Mouse (Mus musculus) thymus, postnatal 36 days (tissue): ENCODE data around the gene Fbxo30.
"Not testable (repeated sequence)": the region's sequence is repeated elsewhere in the genome, so short reads cannot be mapped to it uniquely, and the experiment has no call there.

Experiments
- DNase-seq, 2 experiments: peaks; one replicate each; pipeline ENCODE4 v3.0.0; 2022; ENCODE audit warnings: mixed read lengths in 2 of 2

Fbxo30 gene

GRCm38 (mm10) chr10:11280578-11281463 is at the start of gene Fbxo30:
TSS of gene Fbxo30 (plus strand) at chr10:11281330.
- peak; percentile 87 to 89 for DNase-seq

- DNase-seq: no peak
Observed at GRCm38 (mm10) chr10:11233208-11233607, 47.9 kb upstream of the Fbxo30 start.

GRCm38 (mm10) chr10:11242988-11243387 is 38.1 kb upstream of the Fbxo30 start:
- not testable (repeated sequence) for DNase-seq

GRCm38 (mm10) chr10:11248210-11248609 is 32.9 kb upstream of the Fbxo30 start:
- no peak for DNase-seq

- no peak for DNase-seq
Observed at GRCm38 (mm10) chr10:11250247-11250997, 30.7 kb upstream of the Fbxo30 start.

- not testable (repeated sequence) for DNase-seq
Observed at GRCm38 (mm10) chr10:11253581-11253980, 27.5 kb upstream of the Fbxo30 start.

GRCm38 (mm10) chr10:11260119-11260518 is 21.0 kb upstream of the Fbxo30 start:
- DNase-seq: no peak

- not testable (repeated sequence) for DNase-seq
Observed at GRCm38 (mm10) chr10:11262292-11262691, 18.8 kb upstream of the Fbxo30 start.

GRCm38 (mm10) chr10:11263795-11264194 is 17.3 kb upstream of the Fbxo30 start:
- not testable (repeated sequence) for DNase-seq

- no peak for DNase-seq
Observed at GRCm38 (mm10) chr10:11269165-11269564, 12.0 kb upstream of the Fbxo30 start.

- DNase-seq: no peak
Observed at GRCm38 (mm10) chr10:11274431-11274830, 6.7 kb upstream of the Fbxo30 start.

- DNase-seq: no peak
Observed at GRCm38 (mm10) chr10:11280235-11280577, 924 bp upstream of the Fbxo30 start.

GRCm38 (mm10) chr10:11281498-11282305 is 572 bp downstream of the Fbxo30 start:
- DNase-seq: peak in 1 of 2 experiments; percentile 49

GRCm38 (mm10) chr10:11282306-11282631 is 1.1 kb downstream of the Fbxo30 start:
- no peak for DNase-seq

- DNase-seq: no peak
Observed at GRCm38 (mm10) chr10:11298418-11298817, 17.3 kb downstream of the Fbxo30 start.

- DNase-seq: no peak
Observed at GRCm38 (mm10) chr10:11305365-11306053, 24.4 kb downstream of the Fbxo30 start.

- DNase-seq: no peak
Observed at GRCm38 (mm10) chr10:11306054-11306367, 24.9 kb downstream of the Fbxo30 start.

GRCm38 (mm10) chr10:11309866-11310265 is 28.7 kb downstream of the Fbxo30 start:
- no peak for DNase-seq

GRCm38 (mm10) chr10:11310481-11310880 is 29.4 kb downstream of the Fbxo30 start:
- DNase-seq: no peak

GRCm38 (mm10) chr10:11317856-11318454 is 36.8 kb downstream of the Fbxo30 start:
- DNase-seq: not testable (repeated sequence)

- DNase-seq: no peak
Observed at GRCm38 (mm10) chr10:11319446-11319970, 38.4 kb downstream of the Fbxo30 start.

GRCm38 (mm10) chr10:11322316-11322715 is 41.2 kb downstream of the Fbxo30 start:
- DNase-seq: no peak
